Mouse (Mus musculus) adrenal gland, postnatal 36 days (tissue): ENCODE results near the gene Cfap54. TPM values are rescaled to one million over a fixed set of nuclear protein-coding genes. Genes with fewer than 3 reads are reported as not detected.

Source experiments
- DNase-seq, 2 experiments: peaks; one replicate each; pipeline ENCODE4 v3.0.0; 2021; ENCODE audit warnings: mixed read lengths in 1 of 2
- total RNA-seq, 2 experiments: library from RNA; stranded (reverse); gene quantifications; 2 replicates each; pipeline ENCODE4 v1.2.3; 2021

Gene Cfap54
- total RNA-seq, 2 experiments from 2014 or later, result 5.5 TPM

DNA sequence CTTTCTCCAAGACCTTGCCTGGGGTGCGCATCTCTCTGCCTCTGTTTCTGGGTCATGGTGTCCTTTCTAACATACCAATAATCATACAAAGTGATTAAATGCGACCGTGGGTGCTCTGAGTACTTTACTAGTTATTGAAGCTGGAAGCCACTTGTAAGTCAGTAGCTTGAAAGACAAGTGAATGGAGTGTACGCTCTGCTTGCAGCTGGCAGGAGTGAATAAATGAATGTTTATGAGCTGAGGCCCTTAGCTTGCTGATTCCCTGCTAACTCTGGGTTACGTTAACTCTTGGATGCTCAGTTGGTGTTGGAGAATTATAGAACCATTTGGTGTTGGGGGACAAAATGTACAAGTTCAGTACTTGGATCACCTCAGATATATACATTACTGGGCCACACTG lies 298.7 kb downstream of the Cfap54 start:
- no peak for DNase-seq

DNA sequence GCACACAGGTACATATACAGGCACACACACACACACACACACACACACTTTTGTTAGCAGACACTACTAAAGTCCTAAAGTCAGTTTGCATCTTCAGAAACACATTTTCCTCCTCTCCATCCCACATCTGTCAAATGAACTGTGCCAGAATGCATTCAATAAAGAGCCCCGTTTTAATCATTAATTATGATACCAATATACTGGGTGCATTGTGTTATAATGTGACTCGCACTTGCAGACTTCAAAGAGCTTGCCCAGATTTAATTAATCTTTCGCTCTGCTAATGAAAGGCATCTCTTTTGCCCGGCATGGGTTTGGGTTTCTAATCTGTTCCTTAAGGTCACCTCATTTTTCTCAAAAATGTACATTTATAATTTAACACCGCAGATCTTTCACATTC lies 327.1 kb downstream of the Cfap54 start:
- no peak for DNase-seq

DNA sequence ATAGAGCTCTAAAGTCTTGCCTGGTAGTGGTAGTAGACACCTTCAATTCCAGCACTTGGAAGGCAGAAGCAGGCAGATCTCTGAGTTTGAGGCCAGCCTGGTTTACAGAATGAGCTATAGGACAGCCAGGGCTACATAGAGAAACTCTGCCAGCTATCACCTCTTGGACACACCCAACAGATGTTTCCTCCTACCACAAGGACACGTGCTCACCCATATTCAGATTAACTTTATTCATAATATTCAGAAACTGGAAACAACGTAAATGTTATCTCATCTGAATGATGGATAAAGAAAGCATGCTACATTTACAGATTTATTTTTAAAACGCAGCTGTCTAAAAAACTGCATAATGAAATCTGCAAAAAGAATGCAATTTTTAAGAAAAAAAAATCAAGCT lies 351.1 kb downstream of the Cfap54 start:
- no peak for DNase-seq

DNA sequence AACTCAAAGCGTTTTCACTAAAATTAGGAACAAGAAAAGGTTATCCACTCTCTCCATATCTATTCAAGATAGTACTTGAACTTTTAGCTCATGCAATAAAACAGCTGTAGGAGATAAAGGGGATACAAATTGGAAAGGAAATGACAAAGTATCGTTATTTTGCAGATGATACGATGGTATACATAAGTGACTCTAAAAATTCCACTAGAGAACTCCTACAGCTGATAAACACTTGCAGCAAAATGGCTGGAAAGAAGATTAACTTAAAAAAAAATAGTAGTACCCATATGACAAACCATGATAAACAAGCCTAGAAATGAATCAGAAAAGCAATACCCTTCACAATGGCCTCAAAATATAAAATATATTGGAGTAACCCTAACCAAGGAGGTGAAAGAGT lies 352.7 kb downstream of the Cfap54 start:
- DNase-seq, result no peak

Other genes with a start within 250 kb of the Cfap54 start
- gene Cdk17, start 79.3 kb upstream of the Cfap54 start, total RNA-seq, result 10 to 100 TPM; 24.1 to 25.7 TPM
- gene Elk3, start 229.5 kb upstream of the Cfap54 start, total RNA-seq, result 10 to 100 TPM; 40.2 to 42.0 TPM